Mouse (Mus musculus): ENCODE measurements around the gene Pde6h. TPM values are rescaled to one million over a fixed set of nuclear protein-coding genes. Genes with fewer than 3 reads are reported as not detected.

Gene Pde6h
- polyA plus RNA-seq, 1 experiment from 2014 or later, result 0.40 TPM

- 15% methylated on average over 3 of the region's 3 CpGs for WGBS
- H3K27me3 ChIP-seq (ENCODE audit: control insufficient read depth, insufficient read depth, low read length), result no peaks in the 10 kb centered on the region
- TF ChIP-seq CTCF (IDR thresholded peaks at IDR 0.05; ENCODE audit: low read depth) (peak; percentile 85), EP300 (optimal IDR thresholded peaks at IDR 0.05) (no peak)
- H3K4me1 ChIP-seq (replicated peaks; ENCODE audit: control insufficient read depth, insufficient read depth), result 0 out of 2 replicates have a peak, but pooled peaks cover 3% of the 10 kb centered on the region
- no peaks in the 10 kb centered on the region for H3K36me3 ChIP-seq (ENCODE audit: control insufficient read depth, insufficient read depth, low read length)
- peak overlapping the region; percentile 43; the same call in 1 of the 2 replicates for H3K9ac ChIP-seq (ENCODE audit: low read length)
- DNase-seq (ENCODE audit: low spot score), result peak; percentile 39
- H3K9me3 ChIP-seq (ENCODE audit: control insufficient read depth, low read length), result no peaks in the 10 kb centered on the region
- peak overlapping the region; percentile 81 for H3K27ac ChIP-seq (replicated peaks)
- ATAC-seq (ENCODE audit: low FRiP score, low TSS enrichment), result peak; percentile 74
- H3K4me3 ChIP-seq (ENCODE audit: low read depth, low read length), result no peak overlapping the region
- H3K4me2 ChIP-seq (replicated peaks; ENCODE audit: low read depth), result no peak overlapping the region; the same call in 1 of the 2 replicates
Measured at GRCm38 (mm10) chr6:136980331-136980746, 56.7 kb downstream of the Pde6h start.

- Histone ChIP-seq H3K4me2 (replicated peaks; ENCODE audit: low read depth) (no peak overlapping the region), H3K36me3 (ENCODE audit: control insufficient read depth, insufficient read depth, low read length) (no peaks in the 10 kb centered on the region), H3K9ac (ENCODE audit: low read length) (no peak overlapping the region), H3K4me3 (ENCODE audit: low read depth, low read length) (no peak overlapping the region), H3K27me3 (ENCODE audit: control insufficient read depth, insufficient read depth, low read length) (no peaks in the 10 kb centered on the region), H3K4me1 (replicated peaks; ENCODE audit: control insufficient read depth, insufficient read depth) (0 out of 2 replicates have a peak, but pooled peaks cover 3% of the 10 kb centered on the region), H3K27ac (replicated peaks) (no peak overlapping the region), H3K9me3 (ENCODE audit: control insufficient read depth, low read length) (no peaks in the 10 kb centered on the region)
- 77% methylated on average over 6 of the region's 6 CpGs for WGBS
- ATAC-seq (ENCODE audit: low FRiP score, low TSS enrichment) (no peak), DNase-seq (ENCODE audit: low spot score) (no peak)
- no peak for TF ChIP-seq EP300 (optimal IDR thresholded peaks at IDR 0.05)
- no peak for TF ChIP-seq CTCF (IDR thresholded peaks at IDR 0.05; ENCODE audit: low read depth)
Measured at GRCm38 (mm10) chr6:136982581-136982980, 58.9 kb downstream of the Pde6h start.

GRCm38 (mm10) chr6:136983201-136983600, 59.6 kb downstream of the Pde6h start:
- H3K9ac ChIP-seq (ENCODE audit: low read length), result no peak overlapping the region
- H3K36me3 ChIP-seq (ENCODE audit: control insufficient read depth, insufficient read depth, low read length), result no peaks in the 10 kb centered on the region
- H3K4me2 ChIP-seq (replicated peaks; ENCODE audit: low read depth), result no peak overlapping the region
- no peak for ATAC-seq (ENCODE audit: low FRiP score, low TSS enrichment)
- H3K4me1 ChIP-seq (replicated peaks; ENCODE audit: control insufficient read depth, insufficient read depth), result 0 out of 2 replicates have a peak, but pooled peaks cover 3% of the 10 kb centered on the region
- 67% methylated on average over 7 of the region's 7 CpGs for WGBS
- H3K4me3 ChIP-seq (ENCODE audit: low read depth, low read length), result no peak overlapping the region
- DNase-seq (ENCODE audit: low spot score), result no peak
- no peaks in the 10 kb centered on the region for H3K9me3 ChIP-seq (ENCODE audit: control insufficient read depth, low read length)
- H3K27ac ChIP-seq (replicated peaks), result no peak overlapping the region
- TF ChIP-seq CTCF (IDR thresholded peaks at IDR 0.05; ENCODE audit: low read depth) (no peak), EP300 (optimal IDR thresholded peaks at IDR 0.05) (no peak)
- no peaks in the 10 kb centered on the region for H3K27me3 ChIP-seq (ENCODE audit: control insufficient read depth, insufficient read depth, low read length)

GRCm38 (mm10) chr6:136986019-136986418, 62.4 kb downstream of the Pde6h start:
- TF ChIP-seq EP300 (optimal IDR thresholded peaks at IDR 0.05), result no peak
- no peak overlapping the region for H3K9ac ChIP-seq (ENCODE audit: low read length)
- DNase-seq (ENCODE audit: low spot score) (no peak), ATAC-seq (ENCODE audit: low FRiP score, low TSS enrichment) (peak; percentile 50; the same call in 1 of the 2 replicates)
- H3K4me1 ChIP-seq (replicated peaks; ENCODE audit: control insufficient read depth, insufficient read depth), result no peaks in the 10 kb centered on the region
- H3K27me3 ChIP-seq (ENCODE audit: control insufficient read depth, insufficient read depth, low read length), result no peaks in the 10 kb centered on the region
- no peaks in the 10 kb centered on the region for H3K36me3 ChIP-seq (ENCODE audit: control insufficient read depth, insufficient read depth, low read length)
- H3K9me3 ChIP-seq (ENCODE audit: control insufficient read depth, low read length), result no peaks in the 10 kb centered on the region
- no peak overlapping the region for H3K4me2 ChIP-seq (replicated peaks; ENCODE audit: low read depth)
- H3K27ac ChIP-seq (replicated peaks), result no peak overlapping the region
- no peak overlapping the region for H3K4me3 ChIP-seq (ENCODE audit: low read depth, low read length)
- 24% methylated on average over 13 of the region's 13 CpGs for WGBS

GRCm38 (mm10) chr6:136986718-136987117, 63.1 kb downstream of the Pde6h start:
- no peak overlapping the region for H3K9ac ChIP-seq (ENCODE audit: low read length)
- no peaks in the 10 kb centered on the region for H3K27me3 ChIP-seq (ENCODE audit: control insufficient read depth, insufficient read depth, low read length)
- H3K4me3 ChIP-seq (ENCODE audit: low read depth, low read length), result no peak overlapping the region
- H3K9me3 ChIP-seq (ENCODE audit: control insufficient read depth, low read length), result no peaks in the 10 kb centered on the region
- TF ChIP-seq EP300 (optimal IDR thresholded peaks at IDR 0.05) (no peak), CTCF (IDR thresholded peaks at IDR 0.05; ENCODE audit: low read depth) (no peak)
- no peaks in the 10 kb centered on the region for H3K4me1 ChIP-seq (replicated peaks; ENCODE audit: control insufficient read depth, insufficient read depth)
- ATAC-seq (ENCODE audit: low FRiP score, low TSS enrichment) (peak; percentile 36; the same call in 1 of the 2 replicates), DNase-seq (ENCODE audit: low spot score) (no peak)
- no peak overlapping the region for H3K27ac ChIP-seq (replicated peaks)
- H3K36me3 ChIP-seq (ENCODE audit: control insufficient read depth, insufficient read depth, low read length), result no peaks in the 10 kb centered on the region
- 56% methylated on average over 11 of the region's 11 CpGs for WGBS
- H3K4me2 ChIP-seq (replicated peaks; ENCODE audit: low read depth), result no peak overlapping the region

- no peaks in the 10 kb centered on the region for H3K36me3 ChIP-seq (ENCODE audit: control insufficient read depth, insufficient read depth, low read length)
- DNase-seq (ENCODE audit: low spot score), result no peak
- ATAC-seq (ENCODE audit: low FRiP score, low TSS enrichment), result no peak
- H3K27ac ChIP-seq (replicated peaks), result no peak overlapping the region
- WGBS, result 78% methylated on average over 7 of the region's 7 CpGs
- no peak overlapping the region for H3K9ac ChIP-seq (ENCODE audit: low read length)
- no peaks in the 10 kb centered on the region for H3K27me3 ChIP-seq (ENCODE audit: control insufficient read depth, insufficient read depth, low read length)
- H3K4me1 ChIP-seq (replicated peaks; ENCODE audit: control insufficient read depth, insufficient read depth), result no peaks in the 10 kb centered on the region
- H3K4me2 ChIP-seq (replicated peaks; ENCODE audit: low read depth), result no peak overlapping the region
- TF ChIP-seq EP300 (optimal IDR thresholded peaks at IDR 0.05) (no peak), CTCF (IDR thresholded peaks at IDR 0.05; ENCODE audit: low read depth) (no peak)
- no peak overlapping the region for H3K4me3 ChIP-seq (ENCODE audit: low read depth, low read length)
- no peaks in the 10 kb centered on the region for H3K9me3 ChIP-seq (ENCODE audit: control insufficient read depth, low read length)
Measured at GRCm38 (mm10) chr6:136988536-136989060, 65.0 kb downstream of the Pde6h start.
